In genomic region chr9:32335389-32336150, GRCm38 (mm10) we compare ENCODE assay signal across 15 mouse cellular contexts. TPM values are rescaled to one million over a fixed set of nuclear protein-coding genes. Genes with fewer than 3 reads are reported as not detected.
A peak's percentile ranks its signal among the peaks of the same experiment; 100 is the strongest.
DNase-seq lines count a peak whose midpoint lies in the region; ATAC-seq and TF ChIP-seq lines count a peak whose summit lies in the region.
"Had no signal": no experiment of that assay in that cellular context is flagged by ENCODE, and none has a peak within 500 bp of the region (broad histone marks: within the 10 kb centered on the region; RNA-seq: fewer than 3 reads in every experiment).

No protein-coding gene starts in this region.

- H3K36me3 ChIP-seq in kidney, postnatal 0 days (ENCODE audit: insufficient read depth, low read length), result no peaks in the 10 kb centered on the region
- peaks cover 28% of the 10 kb centered on the region; the same call in 1 of the 2 replicates for H3K36me3 ChIP-seq in heart, embryonic 10.5 days
- H3K36me3 ChIP-seq: hindbrain, embryonic 12.5 days; neural tube, embryonic 12.5 days had no signal

- H3K9me3 ChIP-seq in kidney, postnatal 0 days (replicated peaks; ENCODE audit: low read length), result no peaks in the 10 kb centered on the region
- no peaks in the 10 kb centered on the region for H3K9me3 ChIP-seq in heart, embryonic 10.5 days
- H3K9me3 ChIP-seq: hindbrain, embryonic 12.5 days; neural tube, embryonic 12.5 days had no signal

- no peak overlapping the region for H3K4me2 ChIP-seq in kidney, postnatal 0 days (ENCODE audit: low read length)
- H3K4me2 ChIP-seq: hindbrain, embryonic 12.5 days; neural tube, embryonic 12.5 days had no signal

- 73% methylated on average over 13 of the region's 13 CpGs for WGBS in kidney, postnatal 0 days
- WGBS in heart, embryonic 10.5 days, result 62% methylated on average over 13 of the region's 13 CpGs

- peak; percentile 34 for DNase-seq in kidney, postnatal 0 days (ENCODE audit: low spot score)
- DNase-seq in kidney, adult 8-10 months, result no peak
- DNase-seq in heart, embryonic 10.5 days (ENCODE audit: low spot score), result peak; percentile 92
- DNase-seq in liver, result peak; percentile 54
- DNase-seq in frontal cortex, postnatal 25 days (ENCODE audit: low spot score in 2 of 2), result no peak
- no peak for DNase-seq in cerebellum, adult 8-10 months
- DNase-seq: cerebellum, postnatal 14 days; right cerebral cortex, adult 18-20 months had no signal

- H3K4me1 ChIP-seq in kidney, postnatal 0 days (replicated peaks; ENCODE audit: insufficient read depth, low read length), result no peaks in the 10 kb centered on the region
- H3K4me1 ChIP-seq in heart, embryonic 10.5 days, result peaks cover 61% of the 10 kb centered on the region
- H3K4me1 ChIP-seq: hindbrain, embryonic 12.5 days; neural tube, embryonic 12.5 days had no signal

- ATAC-seq in kidney, postnatal 0 days (replicated peaks; ENCODE audit: low FRiP score, low read depth), result peak; percentile 75
- ATAC-seq in megakaryocyte progenitor cell, adult 5-6 weeks (replicated peaks; ENCODE audit: poor library complexity), result peak; percentile 54

- no peak overlapping the region for H3K9ac ChIP-seq in kidney, postnatal 0 days (ENCODE audit: low read depth, low read length)
- H3K9ac ChIP-seq: hindbrain, embryonic 12.5 days; neural tube, embryonic 12.5 days had no signal

- H3K27ac ChIP-seq in kidney, postnatal 0 days, result no peak overlapping the region
- H3K27ac ChIP-seq in heart, embryonic 10.5 days, result peak overlapping the region; percentile 87
- H3K27ac ChIP-seq: hindbrain, embryonic 12.5 days; neural tube, embryonic 12.5 days had no signal

- no peak overlapping the region for H3K4me3 ChIP-seq in kidney, postnatal 0 days (replicated peaks; ENCODE audit: low read depth, low read length)
- no peak overlapping the region for H3K4me3 ChIP-seq in heart, embryonic 10.5 days
- H3K4me3 ChIP-seq: hindbrain, embryonic 12.5 days; neural tube, embryonic 12.5 days had no signal

- no peaks in the 10 kb centered on the region for H3K27me3 ChIP-seq in kidney, postnatal 0 days (ENCODE audit: insufficient read depth, low read length)
- no peaks in the 10 kb centered on the region for H3K27me3 ChIP-seq in heart, embryonic 10.5 days (ENCODE audit: insufficient read depth, poor library complexity, severe bottlenecking)
- H3K27me3 ChIP-seq: CH12.LX; hindbrain, embryonic 12.5 days; neural tube, embryonic 12.5 days had no signal

- TF ChIP-seq CTCF in kidney, postnatal 0 days (IDR thresholded peaks at IDR 0.05; ENCODE audit: low read depth), result no peak

RNA-seq across cellular contexts. Expression of gene Kcnj5, which starts 8.6 kb away (rescaled TPM):
- 2.4 TPM in 2 replicates for polyA plus RNA-seq in kidney, postnatal 0 days (2015; fragmentation: Nextera tagmentation; extraction: Ambion mirVana)
- polyA plus RNA-seq in heart, embryonic 10.5 days (2016; fragmentation: Nextera tagmentation; extraction: Ambion mirVana), result 24.1 and 40.0 TPM in 2 replicates
- 0.25 and 0.32 TPM in 2 replicates for total RNA-seq in megakaryocyte progenitor cell, adult 5-6 weeks (2015)
- 0.24 TPM in 1 of 2 replicates, not detected in the other for total RNA-seq in megakaryocyte progenitor cell, adult 5-6 weeks (2017)
- total RNA-seq: CH12.LX; gastrocnemius, adult 18-20 months had no signal
- polyA plus RNA-seq: thymus, postnatal 0 days had no signal

RNA-seq across cellular contexts. Expression of gene Kcnj1, which starts 36.7 kb away (rescaled TPM):
- polyA plus RNA-seq in kidney, postnatal 0 days (2015; fragmentation: Nextera tagmentation; extraction: Ambion mirVana), result 35.9 and 38.7 TPM in 2 replicates
- not detected in 2 replicates for polyA plus RNA-seq in heart, embryonic 10.5 days (2016; fragmentation: Nextera tagmentation; extraction: Ambion mirVana)
- not detected in 2 replicates for total RNA-seq in megakaryocyte progenitor cell, adult 5-6 weeks (2015)
- not detected in 2 replicates for total RNA-seq in megakaryocyte progenitor cell, adult 5-6 weeks (2017)
- total RNA-seq: gastrocnemius, adult 18-20 months; left cerebral cortex, adult 8-10 months had no signal
- polyA plus RNA-seq: hindbrain, embryonic 12.5 days; neural tube, embryonic 12.5 days; thymus, postnatal 0 days had no signal

Comparison
In these comparisons a context has a peak if more than half of its experiments do, and no peak if none do; other contexts are left out.
1. DNase-seq: peak in kidney, postnatal 0 days (single experiment), heart, embryonic 10.5 days (single experiment) and liver (single experiment); none in kidney, adult 8-10 months (0 of 2), frontal cortex, postnatal 25 days (0 of 2) and cerebellum, adult 8-10 months (single experiment).
2. RNA of gene Kcnj1, which starts 36.7 kb away (polyA plus RNA-seq): 35.9 to 38.7 TPM in kidney, postnatal 0 days; not detected in heart, embryonic 10.5 days; every median in the first group is over 10 times any median in the second.